Mouse (Mus musculus) CH12F3 (cell line): ENCODE data around the gene Dip2c.

Experiments used
- in situ Hi-C: fragments of 300-500 bp; cut with MboI; formaldehyde crosslinking; loops from 2 replicates; pipeline ENCODE4 v1.14.3; 2020; ENCODE audit warnings: low sequenced_read_pairs

Dip2c gene

DNA sequence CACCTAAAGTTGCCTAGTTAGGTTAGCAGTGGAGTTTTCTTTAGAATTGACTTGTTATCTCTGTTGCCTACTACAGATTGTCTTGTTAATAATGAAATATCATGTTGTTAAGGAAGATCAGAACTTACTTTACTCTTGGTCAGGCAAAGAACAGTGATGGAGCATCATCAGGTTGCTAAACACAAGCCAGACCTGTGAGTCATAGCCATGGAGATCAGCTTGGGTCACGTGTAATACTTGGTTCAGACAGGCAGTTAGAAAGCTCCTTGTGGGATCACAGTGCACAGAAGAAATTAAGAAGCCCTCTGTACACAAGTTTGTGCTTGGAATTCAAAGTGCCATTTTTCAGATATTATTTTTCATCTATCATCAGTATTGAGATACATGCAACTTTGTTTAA is 48.9 kb downstream of the Dip2c start:
- in situ Hi-C loops: no loop called here

DNA sequence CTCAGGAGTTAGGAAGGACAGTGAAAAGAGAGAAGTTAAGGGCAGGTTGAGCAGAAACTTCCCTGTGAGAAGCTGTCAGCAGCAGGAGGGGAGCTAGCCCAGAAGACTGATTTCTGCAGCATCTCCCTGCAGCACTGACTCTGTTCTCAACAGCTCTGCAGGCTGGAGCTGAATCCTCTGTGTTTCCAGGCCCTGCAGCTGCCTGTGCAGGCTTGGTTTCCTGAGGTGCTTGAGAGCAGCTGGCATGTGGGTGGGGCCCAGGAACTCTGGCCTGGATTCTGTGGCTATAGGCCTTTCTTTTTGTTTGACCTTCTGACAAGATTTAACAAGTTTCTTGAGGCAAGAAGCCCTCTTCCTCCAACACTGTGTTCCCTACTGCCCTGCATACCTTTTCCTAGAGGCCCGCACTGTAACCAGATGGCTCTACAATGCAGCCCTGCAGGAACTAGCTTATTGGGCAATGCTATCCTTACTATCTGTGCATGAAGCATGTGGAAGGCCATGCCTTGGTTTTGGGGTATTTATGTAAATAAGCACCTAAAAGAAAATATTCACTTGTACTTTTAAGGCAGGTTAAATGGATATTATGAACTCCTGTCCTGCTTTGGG is 53.1 kb downstream of the Dip2c start:
- in situ Hi-C loops: no loop called here

DNA sequence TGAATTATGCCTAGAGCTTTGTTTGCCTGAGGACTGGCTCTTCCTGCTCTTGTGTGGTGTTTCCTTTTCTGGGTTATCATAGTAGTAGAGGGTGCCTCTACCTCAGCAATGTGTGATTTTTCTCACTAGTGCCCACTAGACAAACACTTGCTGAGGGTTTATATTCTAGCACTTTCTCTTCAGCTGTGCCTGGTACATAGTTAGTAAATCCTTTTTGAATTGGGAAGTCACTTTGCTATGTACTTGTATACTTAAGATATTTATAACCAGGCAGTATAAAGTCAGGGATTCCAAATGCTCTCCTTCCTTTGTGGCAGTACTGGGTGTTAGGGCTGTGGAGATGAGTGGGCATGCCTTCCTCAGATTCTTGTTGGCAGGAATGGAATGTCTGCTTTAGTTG is 56.9 kb downstream of the Dip2c start:
- in situ Hi-C loops: no loop called here

DNA sequence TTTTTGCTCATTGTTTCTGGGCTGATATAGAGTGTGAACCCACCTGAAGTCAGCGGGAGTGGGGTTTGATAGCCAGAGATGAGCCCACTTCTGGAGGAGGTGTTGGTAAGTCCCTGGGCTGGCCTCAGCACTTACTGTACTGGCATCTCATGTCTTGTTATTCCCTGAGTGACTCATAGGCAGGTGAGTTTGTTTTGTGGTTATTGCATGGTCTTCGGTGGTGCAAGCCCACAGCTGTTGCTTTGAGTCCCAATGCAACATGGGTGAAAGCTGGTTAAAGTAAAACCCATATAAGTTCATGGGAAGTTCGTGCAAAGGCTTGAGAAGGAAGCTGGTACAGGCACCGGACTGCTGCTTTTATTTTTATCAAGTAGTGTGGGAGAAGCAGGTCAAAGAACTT is 64.0 kb downstream of the Dip2c start:
- in situ Hi-C loops: no loop called here

DNA sequence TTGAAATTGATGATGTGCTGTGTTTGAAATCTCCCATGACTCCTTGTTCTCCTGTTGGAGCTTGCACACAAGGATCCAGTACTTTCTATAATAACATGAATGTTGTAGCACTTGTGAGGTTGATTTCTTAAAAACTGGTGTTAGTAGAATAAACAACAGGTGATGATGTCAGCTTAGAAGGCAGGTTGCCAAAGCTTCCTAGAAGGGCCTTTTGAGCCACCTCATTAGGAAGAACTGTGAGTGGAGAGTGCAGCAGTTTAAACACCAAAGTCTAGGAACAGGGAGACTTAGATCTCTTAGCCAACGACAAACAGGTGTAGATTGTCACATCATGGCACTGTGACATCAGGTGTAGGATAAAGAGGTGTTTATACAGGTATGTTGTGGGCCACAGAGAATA is 66.4 kb downstream of the Dip2c start:
- in situ Hi-C loops: no loop called here

DNA sequence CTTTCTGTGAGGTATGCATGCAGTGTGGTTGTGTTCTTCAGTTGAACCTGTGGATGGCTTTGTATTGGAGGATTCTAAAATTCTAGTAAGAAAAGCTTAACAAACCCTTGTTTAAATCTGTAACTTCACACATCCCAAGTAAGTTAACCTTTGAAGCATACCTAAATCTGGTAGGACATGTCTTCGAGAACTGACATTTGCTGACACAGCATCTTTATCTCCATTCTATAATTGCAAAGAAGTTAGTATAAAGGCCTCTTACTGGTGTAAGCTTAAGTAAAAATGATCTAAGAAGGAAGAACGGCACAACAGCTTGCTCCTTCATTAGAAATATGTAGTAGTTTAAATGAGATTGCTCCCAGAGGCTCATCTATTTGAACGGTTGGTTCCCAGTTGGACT is 71.1 kb downstream of the Dip2c start:
- in situ Hi-C loops: no loop called here

DNA sequence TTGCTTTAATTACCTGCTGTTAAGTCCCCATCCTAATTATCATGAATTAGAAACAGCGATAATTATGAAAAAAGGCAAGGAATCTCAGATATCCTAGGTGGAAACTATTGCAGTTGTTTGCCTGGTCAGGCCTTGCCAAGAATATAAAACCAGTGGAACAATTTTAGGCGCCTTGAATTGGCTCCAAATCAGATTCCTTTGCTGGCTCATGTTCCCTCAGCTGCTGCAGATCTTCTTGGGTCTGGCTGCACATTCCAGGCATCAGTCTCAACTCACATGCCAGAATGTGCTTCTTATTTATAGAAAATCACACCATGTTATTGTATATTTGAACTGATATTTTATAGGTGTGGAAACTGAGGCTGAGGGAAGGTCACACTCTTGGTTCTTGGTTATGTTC is 74.3 kb downstream of the Dip2c start:
- in situ Hi-C loops: no loop called here

DNA sequence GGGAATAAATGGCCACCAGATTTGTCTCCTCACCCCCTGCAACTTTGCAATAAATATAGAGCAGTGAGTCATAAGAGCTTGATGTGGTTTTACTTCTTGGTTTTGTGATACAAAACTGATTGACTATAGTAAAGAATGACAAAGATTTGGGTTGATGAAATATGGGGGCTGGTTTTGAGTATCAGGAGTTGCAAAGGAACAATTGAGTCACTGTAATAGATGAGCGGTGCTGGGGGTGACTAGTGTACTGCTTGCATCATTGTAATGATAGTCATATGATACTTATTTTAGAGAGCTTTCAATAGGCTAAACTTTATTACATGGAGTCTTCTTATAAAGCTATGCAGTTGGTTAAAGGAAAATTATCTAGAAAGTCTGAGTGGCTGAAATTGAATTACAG is 77.6 kb downstream of the Dip2c start:
- in situ Hi-C loops: no loop called here

DNA sequence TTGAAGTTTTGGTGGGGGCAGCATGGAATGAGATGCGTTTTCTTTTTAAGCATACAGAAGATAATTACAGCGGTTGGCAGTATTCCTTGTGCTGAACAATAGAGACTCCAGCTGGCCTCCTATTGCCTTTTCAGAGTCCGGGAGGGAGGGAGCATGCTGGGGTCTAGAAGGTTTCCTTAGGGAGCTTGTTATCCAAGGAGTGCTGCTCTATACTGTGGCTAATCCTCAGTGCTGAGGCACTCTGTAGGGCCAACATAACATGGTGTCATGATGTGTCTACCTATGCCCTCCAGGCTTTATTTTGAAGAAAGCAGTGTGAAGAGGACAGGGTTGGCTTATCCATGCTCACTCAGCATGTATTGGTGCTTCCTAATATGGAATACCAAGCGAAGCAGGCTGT is 79.0 kb downstream of the Dip2c start:
- in situ Hi-C loops: no loop called here

DNA sequence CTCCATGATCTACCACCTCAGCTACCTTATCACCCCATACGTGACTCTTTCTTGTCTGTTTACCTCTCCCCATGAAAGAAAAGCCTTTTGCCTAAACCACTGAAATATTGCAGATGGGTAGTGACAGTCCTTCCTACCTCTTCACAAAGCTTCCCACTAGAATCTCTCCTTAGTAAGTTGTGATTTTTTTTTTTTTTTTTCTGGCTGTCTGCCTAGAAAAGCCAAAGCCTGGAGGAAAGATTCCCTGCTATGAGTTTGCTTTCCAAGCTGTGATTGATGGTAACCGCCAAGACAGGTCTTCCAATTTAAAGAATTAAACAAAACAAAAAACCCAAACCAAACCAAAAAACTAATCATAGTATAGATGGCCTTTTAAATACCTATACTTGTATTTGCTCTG is 85.1 kb downstream of the Dip2c start:
- in situ Hi-C loops: no loop called here

DNA sequence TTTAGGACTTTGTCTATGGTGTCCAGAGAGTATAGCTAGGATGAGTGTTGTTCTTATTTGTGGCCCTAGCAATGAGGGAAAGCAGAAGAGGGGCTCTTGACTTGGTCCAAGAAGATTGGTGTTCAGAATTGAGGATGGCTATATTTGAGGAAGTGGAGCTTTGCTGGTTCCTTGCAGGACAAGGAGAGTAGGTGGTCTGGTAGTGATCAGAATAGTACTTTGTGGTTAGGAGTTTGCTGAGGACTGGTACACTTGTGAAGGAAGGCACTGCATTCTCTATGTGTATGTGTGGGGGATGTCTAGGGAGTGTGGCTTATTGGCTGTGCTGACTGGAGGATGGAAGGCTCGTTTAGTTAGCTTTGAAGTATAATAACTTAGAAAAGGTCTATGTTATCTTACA is 95.1 kb downstream of the Dip2c start:
- in situ Hi-C loops: no loop called here

DNA sequence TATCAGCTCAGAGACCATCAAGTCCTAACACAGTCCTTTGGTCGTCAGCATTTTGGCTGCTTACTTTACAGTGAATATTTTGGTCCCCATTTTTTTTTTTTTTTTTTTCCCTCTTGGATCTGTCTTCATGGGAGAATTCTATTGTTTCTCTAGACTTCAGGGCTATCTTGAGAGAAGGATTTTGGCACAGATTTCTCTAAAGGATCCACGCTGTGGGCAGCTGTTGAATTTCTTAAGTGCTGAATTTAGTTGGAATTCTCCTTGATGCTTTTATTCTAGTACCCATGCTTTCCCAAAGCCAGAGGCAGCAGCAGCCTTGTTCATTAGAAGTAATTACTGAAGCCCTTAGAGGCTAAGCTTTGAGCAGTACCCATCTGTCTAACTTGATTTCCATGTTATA is 100.8 kb downstream of the Dip2c start:
- in situ Hi-C loops: no loop called here

DNA sequence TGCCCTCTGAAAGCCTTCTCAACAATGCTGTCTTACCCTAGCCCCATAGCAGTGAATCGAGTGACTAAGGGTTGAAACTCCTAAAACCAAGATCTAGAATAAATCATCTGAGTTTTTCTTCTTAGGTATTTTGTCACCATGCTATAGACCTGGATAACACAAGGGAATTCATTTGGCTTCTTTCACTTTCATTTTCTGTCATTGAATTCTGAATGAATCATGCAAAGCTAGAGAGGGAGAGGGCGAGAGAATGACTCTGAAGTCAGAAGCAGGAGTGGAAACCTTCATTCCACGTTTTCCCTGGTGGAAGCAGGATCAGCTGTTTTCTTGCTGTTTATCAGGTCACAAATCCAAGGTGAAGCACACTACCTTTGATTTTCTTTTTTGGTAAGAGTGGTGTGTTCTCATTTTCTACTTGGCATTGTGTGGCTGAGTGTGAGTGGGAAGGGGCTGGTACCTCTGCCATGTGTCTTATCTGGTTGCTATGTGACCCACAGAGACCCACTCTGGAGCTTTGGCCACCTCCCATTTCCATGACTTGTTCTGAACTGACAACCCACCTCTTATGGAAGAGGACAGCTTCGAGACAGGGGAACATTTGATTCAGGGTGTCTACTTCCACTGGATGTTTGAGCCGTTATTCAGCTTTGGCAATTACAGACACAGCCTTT is 104.5 kb downstream of the Dip2c start:
- in situ Hi-C loops: no loop called here

DNA sequence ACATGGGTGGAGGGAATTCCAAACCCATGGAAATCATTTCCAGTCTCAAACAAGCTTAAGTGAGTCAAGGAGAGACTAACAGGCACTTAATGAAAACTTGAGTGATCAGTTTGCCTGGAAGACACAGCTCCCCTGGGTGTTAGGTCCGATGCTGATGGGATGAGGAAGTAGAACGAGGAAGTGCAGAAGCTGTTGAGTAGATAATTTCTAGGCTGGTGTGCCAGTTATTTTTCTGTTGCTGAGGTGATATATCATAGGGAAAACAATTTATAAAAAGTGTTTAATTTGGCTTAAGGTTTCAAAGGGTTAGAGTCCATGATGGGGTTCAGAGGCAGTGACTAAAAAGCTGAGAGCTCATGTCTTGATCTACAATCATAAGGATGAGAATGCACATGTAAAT is 111.7 kb downstream of the Dip2c start:
- in situ Hi-C loops: no loop called here

DNA sequence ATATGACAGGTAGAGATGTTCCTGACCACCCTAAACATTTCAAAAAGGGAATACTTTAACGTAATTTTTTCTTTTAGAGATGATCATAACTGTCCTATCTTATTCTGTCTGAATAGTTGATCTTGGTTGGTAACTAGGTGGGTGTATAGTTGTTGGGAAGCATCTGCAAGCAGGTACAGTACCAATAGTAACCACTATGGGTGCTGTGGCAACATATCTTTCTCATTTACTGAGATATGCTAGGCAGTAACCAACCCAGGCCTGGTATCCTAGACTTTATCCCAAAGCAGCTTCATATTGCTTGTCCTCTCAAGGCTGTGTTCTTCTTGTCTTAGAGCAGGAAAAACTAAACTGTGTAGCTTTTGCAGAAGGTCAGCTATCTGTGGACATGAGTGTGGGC is 113.0 kb downstream of the Dip2c start:
- in situ Hi-C loops: no loop called here

DNA sequence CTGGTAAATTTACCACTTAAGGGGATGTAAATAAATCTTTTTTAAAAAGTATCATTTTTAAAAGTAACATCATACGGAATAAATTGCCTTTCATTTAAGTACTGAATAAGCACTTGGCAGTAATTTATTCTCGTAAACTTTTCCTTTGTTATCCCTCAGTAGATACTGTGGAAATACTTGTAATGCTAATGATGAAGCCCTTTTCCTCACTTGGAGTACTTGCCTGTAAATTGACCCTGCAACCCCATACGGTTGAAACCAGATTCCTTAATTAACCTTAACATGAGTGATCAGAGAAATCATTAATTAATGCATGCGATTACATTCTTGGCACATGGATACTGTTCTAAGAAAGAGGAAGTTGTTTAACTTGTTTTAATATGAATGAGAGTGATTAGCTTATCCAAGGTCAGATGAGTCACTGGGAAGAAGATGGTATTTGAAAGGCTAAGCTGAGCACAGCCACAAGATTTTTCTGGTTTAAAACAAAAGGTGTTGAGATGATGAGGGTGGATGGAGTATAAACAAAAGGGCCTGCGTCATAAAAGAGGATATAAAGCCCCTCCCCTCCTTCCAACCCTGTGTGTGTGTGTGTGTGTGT is 114.0 kb downstream of the Dip2c start:
- in situ Hi-C loops: no loop called here

DNA sequence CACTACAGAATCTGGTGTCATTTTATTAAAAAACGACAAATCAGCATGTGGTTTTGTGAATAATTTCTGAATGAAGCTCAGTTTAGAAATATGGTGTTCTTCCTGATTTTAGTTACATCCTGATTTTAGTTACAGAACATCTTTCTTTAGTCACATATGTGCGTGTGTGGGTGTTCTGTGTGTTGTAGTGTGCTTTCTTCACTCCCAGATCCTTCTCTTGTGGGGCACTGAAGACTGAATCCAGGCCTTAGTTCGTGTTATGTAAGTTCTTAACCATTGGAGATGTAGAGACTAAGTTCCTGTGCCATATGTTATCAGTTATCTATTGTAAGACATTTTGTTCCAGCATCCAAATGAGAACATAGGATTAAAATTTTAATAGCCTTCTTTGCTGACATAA is 117.1 kb downstream of the Dip2c start:
- in situ Hi-C loops: no loop called here

DNA sequence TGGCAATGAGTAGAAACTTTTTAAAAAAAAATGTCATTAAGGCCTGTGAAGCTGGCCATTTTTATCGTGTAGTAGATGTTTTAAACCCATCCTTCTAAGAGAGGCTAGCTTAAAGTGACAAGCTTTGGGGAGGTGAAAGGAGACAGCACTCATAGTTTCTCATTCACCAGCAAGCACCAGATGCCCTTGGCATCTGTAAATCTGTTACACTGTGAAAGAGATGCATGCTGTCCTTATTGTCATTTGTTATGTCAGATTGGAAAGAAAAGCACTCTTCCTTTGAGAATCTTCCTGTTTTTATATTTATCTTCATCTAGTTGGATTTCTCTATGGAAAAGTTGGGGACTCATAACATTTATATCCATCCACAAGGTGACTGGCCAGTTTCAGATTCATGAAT is 119.0 kb downstream of the Dip2c start:
- in situ Hi-C loops: no loop called here

DNA sequence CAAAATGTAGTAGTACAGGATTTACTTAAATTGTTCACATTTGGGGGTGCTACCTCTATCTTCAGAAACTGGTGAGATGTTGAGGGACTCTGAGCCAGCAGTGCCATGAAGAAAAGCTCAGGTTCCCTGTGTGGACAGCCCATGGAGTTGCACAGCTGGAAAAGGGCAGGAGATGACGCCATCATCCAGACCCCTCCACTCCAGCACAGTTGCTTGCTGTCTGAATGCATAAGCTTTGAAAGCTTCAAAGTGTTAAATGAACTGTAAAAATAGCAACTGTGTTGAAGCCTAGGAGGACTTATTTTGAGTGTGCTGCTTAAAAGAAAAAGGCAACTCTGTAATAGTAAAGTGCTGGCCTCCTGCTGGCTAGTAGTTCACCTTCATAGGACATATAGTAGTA is 122.5 kb downstream of the Dip2c start:
- in situ Hi-C loops: no loop called here

DNA sequence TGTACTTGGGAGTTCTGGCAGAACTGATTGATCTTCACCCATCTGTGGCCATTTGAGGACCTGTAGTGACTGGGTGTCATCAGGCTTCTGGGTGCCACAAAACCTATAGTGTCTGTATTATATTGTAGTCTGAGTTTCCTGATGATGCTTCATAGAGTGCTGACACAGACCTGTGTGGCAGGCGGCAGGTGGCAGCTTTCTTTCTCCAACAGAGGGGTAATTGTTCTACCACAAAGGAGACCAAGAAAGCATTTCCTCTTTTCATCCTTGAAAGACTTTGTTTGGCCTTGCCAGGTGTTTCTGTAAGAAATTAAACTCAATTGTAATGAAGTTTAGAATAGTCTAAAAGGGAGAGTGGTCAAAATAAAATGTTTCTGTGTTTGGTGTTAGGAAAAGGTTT is 129.1 kb downstream of the Dip2c start:
- in situ Hi-C loops: no loop called here

DNA sequence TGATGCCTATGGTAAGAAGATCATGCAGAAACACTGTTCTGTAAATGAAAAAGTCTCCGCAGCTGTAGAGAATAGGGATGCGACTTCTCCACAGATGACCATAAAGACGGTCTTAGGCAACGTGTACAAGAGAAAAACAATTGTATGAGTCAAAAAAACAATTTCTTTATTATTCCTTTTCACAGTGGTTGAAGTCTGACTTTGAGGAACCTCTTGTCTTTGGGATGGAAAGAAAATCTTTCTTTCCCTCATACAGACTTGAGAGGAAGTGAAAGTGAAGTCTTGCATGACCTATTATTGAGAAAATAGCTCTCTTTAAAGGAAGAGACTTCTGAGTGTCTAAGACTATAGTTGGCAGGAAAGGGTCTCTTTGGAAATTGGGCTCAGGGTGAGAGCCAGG is 132.7 kb downstream of the Dip2c start:
- in situ Hi-C loops: no loop called here

DNA sequence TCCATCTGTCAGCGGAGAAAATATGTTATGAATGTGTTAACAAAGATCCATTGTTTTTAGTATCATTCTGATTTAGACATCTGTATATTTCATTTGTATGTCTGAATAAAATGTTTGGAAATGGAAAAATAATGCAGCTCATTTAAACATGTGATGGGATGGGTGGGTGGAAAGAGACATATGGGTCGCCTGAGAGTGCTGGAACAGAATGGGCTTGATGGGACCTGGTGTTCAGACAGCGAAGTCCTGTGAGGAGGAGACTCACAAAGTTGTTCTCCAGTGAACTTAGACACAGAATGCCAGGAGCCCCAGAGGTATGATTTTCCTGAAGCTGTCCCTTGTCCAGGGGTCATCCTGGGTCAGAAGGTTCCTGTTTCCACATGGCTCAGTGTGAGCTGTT is 142.1 kb downstream of the Dip2c start:
- in situ Hi-C loops: no loop called here

DNA sequence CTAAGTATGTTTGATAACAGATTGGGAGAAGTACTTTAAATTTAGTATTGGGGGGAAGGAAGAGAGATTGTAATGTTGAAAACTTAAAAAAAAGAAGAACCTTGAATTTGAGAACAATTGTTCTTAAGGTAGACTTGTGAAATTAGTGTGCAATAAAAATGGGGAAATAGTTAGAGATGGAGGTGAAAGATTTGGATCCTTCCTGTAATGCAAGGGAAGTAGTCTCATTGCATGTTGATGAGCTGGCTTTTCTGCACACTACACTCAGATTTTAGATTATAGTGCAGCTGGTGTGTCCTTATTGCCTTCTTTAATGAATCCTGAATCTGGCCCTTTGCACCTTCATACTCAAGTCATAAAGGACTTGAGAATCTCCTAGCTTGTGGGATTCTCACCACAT is 142.9 kb downstream of the Dip2c start:
- in situ Hi-C loops: no loop called here
